20 mouse cellular contexts compared by ENCODE assay signal in genomic region chr17:75049366-75049969, GRCm38 (mm10). TPM values are rescaled to one million over a fixed set of nuclear protein-coding genes. Genes with fewer than 3 reads are reported as not detected.
A peak's percentile ranks its signal among the peaks of the same experiment; 100 is the strongest.
DNase-seq lines count a peak whose midpoint lies in the region; ATAC-seq lines count a peak whose summit lies in the region.
"Had no signal": no experiment of that assay in that cellular context is flagged by ENCODE, and none has a peak within 500 bp of the region (broad histone marks: within the 10 kb centered on the region; RNA-seq: fewer than 3 reads in every experiment).

No protein-coding gene starts in this region.

- H3K4me3 ChIP-seq in heart, embryonic 16.5 days (ENCODE audit: low read length), result no peak overlapping the region
- no peak overlapping the region for H3K4me3 ChIP-seq in heart, embryonic 11.5 days (ENCODE audit: low read depth, low read length)
- H3K4me3 ChIP-seq: heart, adult 2 months; heart, embryonic 15.5 days; megakaryocyte, embryonic 14.5 days had no signal

- peaks cover 9% of the 10 kb centered on the region; the same call in 1 of the 2 replicates for H3K4me1 ChIP-seq in heart, embryonic 16.5 days (ENCODE audit: control insufficient read depth, insufficient read depth, low read length)
- H3K4me1 ChIP-seq in heart, embryonic 11.5 days (ENCODE audit: control insufficient read depth, insufficient read depth, low read length), result peaks cover 5% of the 10 kb centered on the region; the same call in 1 of the 2 replicates

- no peak overlapping the region for H3K4me2 ChIP-seq in heart, embryonic 16.5 days (ENCODE audit: low read depth, low read length)
- H3K4me2 ChIP-seq in heart, embryonic 11.5 days, result no peak overlapping the region
- H3K4me2 ChIP-seq: heart, embryonic 15.5 days; liver, embryonic 11.5 days had no signal

- H3K27me3 ChIP-seq in heart, embryonic 16.5 days (ENCODE audit: control insufficient read depth, insufficient read depth, low read length), result no peaks in the 10 kb centered on the region
- H3K27me3 ChIP-seq in heart, embryonic 11.5 days (ENCODE audit: control insufficient read depth, insufficient read depth, low read length), result no peaks in the 10 kb centered on the region
- H3K27me3 ChIP-seq: heart, embryonic 15.5 days; megakaryocyte, embryonic 14.5 days; Patski had no signal

- WGBS in heart, embryonic 16.5 days, result 61% methylated on average over 8 of the region's 8 CpGs
- WGBS in heart, embryonic 11.5 days (ENCODE audit: insufficient replicate concordance), result 75% methylated on average over 8 of the region's 8 CpGs

- H3K9ac ChIP-seq in heart, embryonic 16.5 days (ENCODE audit: low read length), result no peak overlapping the region
- no peak overlapping the region for H3K9ac ChIP-seq in heart, embryonic 11.5 days (ENCODE audit: low read depth, low read length)
- H3K9ac ChIP-seq: heart, embryonic 15.5 days had no signal

- H3K9me3 ChIP-seq in heart, embryonic 16.5 days (replicated peaks; ENCODE audit: control insufficient read depth, low read length), result peaks cover 8% of the 10 kb centered on the region; the same call in 1 of the 2 replicates
- peaks cover 4% of the 10 kb centered on the region; the same call in 1 of the 2 replicates for H3K9me3 ChIP-seq in heart, embryonic 11.5 days (replicated peaks; ENCODE audit: control insufficient read depth, low read length)
- H3K9me3 ChIP-seq: heart, embryonic 15.5 days had no signal

- ATAC-seq in heart, embryonic 16.5 days (replicated peaks; ENCODE audit: extremely low read depth, insufficient read depth, low FRiP score), result no peak
- no peak for ATAC-seq in heart, embryonic 11.5 days (replicated peaks; ENCODE audit: insufficient number of reproducible peaks, low FRiP score, low TSS enrichment)
- ATAC-seq: forebrain, embryonic 14.5 days; hindbrain, embryonic 16.5 days; intestine, embryonic 16.5 days; Patski had no signal

- peaks cover 2% of the 10 kb centered on the region; the same call in 1 of the 2 replicates for H3K36me3 ChIP-seq in heart, embryonic 16.5 days (ENCODE audit: control insufficient read depth, insufficient read depth)
- no peaks in the 10 kb centered on the region for H3K36me3 ChIP-seq in heart, embryonic 11.5 days (ENCODE audit: control insufficient read depth, insufficient read depth, low read length)

- H3K27ac ChIP-seq in heart, embryonic 16.5 days (ENCODE audit: low read length), result peak overlapping the region; percentile 32; the same call in 1 of the 2 replicates
- H3K27ac ChIP-seq in heart, embryonic 11.5 days (ENCODE audit: low read depth, low read length), result no peak overlapping the region
- H3K27ac ChIP-seq: heart, adult 2 months; heart, embryonic 15.5 days had no signal

- DNase-seq in adipocyte (ENCODE audit: low spot score), result peak; percentile 30
- DNase-seq in adrenal gland, postnatal 10 days, result peak; percentile 49
- peak; percentile 54 for DNase-seq in skeletal muscle tissue, adult 2 months (ENCODE audit: low read depth, low spot score)
- DNase-seq in lung, adult 18-20 months, result no peak
- DNase-seq in layer of hippocampus, adult 18-20 months (ENCODE audit: low spot score in 2 of 2), result no peak
- DNase-seq: cerebellum, adult 11 months; cerebellum, postnatal 25 days; heart, adult 2 months; kidney, postnatal 36 days; lung, adult 2 months; midbrain, embryonic 14.5 days had no signal

RNA-seq across cellular contexts. Expression of gene Ltbp1, which starts 44.1 kb away (rescaled TPM):
- polyA plus RNA-seq in heart, embryonic 16.5 days (2015; fragmentation: Nextera tagmentation; extraction: Ambion mirVana), result 15.6 and 19.7 TPM in 2 replicates
- polyA plus RNA-seq in heart, embryonic 11.5 days (2014; fragmentation: Nextera tagmentation; extraction: Ambion mirVana), result 45.4 and 51.9 TPM in 2 replicates
- 10 to 100 TPM; 18.7 to 19.0 TPM for total RNA-seq in adrenal gland, postnatal 10 days (2021)
- total RNA-seq in layer of hippocampus, adult 18-20 months (2021), result 1 to 10 TPM; 5.0 to 5.1 TPM

Comparison
In these comparisons a context has a peak if more than half of its experiments do, and no peak if none do; other contexts are left out.
1. DNase-seq: peak in adipocyte (single experiment), adrenal gland, postnatal 10 days (single experiment) and skeletal muscle tissue, adult 2 months (single experiment); none in lung, adult 18-20 months (0 of 2) and layer of hippocampus, adult 18-20 months (0 of 2).